Mouse (Mus musculus) embryonic facial prominence, embryonic 15.5 days (tissue): ENCODE data around the gene Msi2. TPM values are rescaled to one million over a fixed set of nuclear protein-coding genes. Genes with fewer than 3 reads are reported as not detected.

Experiments
- ATAC-seq: fragments of 200-750 bp; cut with Nextera tagmentation; 2 replicates; pipeline ENCODE4 v1.8.0; 2017; ENCODE audit warnings: low read depth, moderate TSS enrichment; ENCODE audit not compliant: insufficient number of reproducible peaks, low FRiP score, low TSS enrichment
- H3K27ac ChIP-seq: fragments of 300-500 bp; sonication (generic); replicated peaks from 2 replicates; pipeline ENCODE4 v1.5.1; 2015; ENCODE audit warnings: mild to moderate bottlenecking, inconsistent platforms
- H3K27me3 ChIP-seq: fragments of 300-500 bp; sonication (generic); 2 replicates; pipeline ENCODE4 v1.6.1; 2015; ENCODE audit warnings: inconsistent platforms
- H3K36me3 ChIP-seq: fragments of 300-500 bp; sonication (generic); 2 replicates; pipeline ENCODE4 v1.6.1; 2015; ENCODE audit warnings: mild to moderate bottlenecking, inconsistent platforms
- H3K4me1 ChIP-seq: fragments of 300-500 bp; sonication (generic); 2 replicates; pipeline ENCODE4 v1.6.1; 2015; ENCODE audit warnings: inconsistent platforms
- H3K4me2 ChIP-seq: fragments of 300-500 bp; sonication (generic); replicated peaks from 2 replicates; pipeline ENCODE4 v1.6.1; 2015; ENCODE audit warnings: mild to moderate bottlenecking, inconsistent platforms
- H3K4me3 ChIP-seq: fragments of 300-500 bp; sonication (generic); replicated peaks from 2 replicates; pipeline ENCODE4 v1.5.1; 2015; ENCODE audit warnings: mild to moderate bottlenecking, inconsistent platforms
- H3K9ac ChIP-seq: fragments of 300-500 bp; sonication (generic); 2 replicates; pipeline ENCODE4 v1.6.1; 2015; ENCODE audit warnings: inconsistent platforms
- H3K9me3 ChIP-seq: fragments of 300-500 bp; sonication (generic); replicated peaks from 2 replicates; pipeline ENCODE4 v1.6.1; 2016; ENCODE audit warnings: inconsistent platforms
- WGBS: fragments of 180-500 bp; shearing (Covaris S2); methylation state at CpG from one replicate; pipeline ENCODE4 v1.1.7; 2015; 5-methylcytosine and 5-hydroxymethylcytosine counted together
- polyA plus RNA-seq: library from polyadenylated mRNA; unstranded; fragments of >200 nt; fragmentation: Nextera tagmentation; extraction: Ambion mirVana; gene quantifications from 2 replicates; pipeline ENCODE4 v1.2.1, GENCODE M21; 2015

Gene Msi2
- polyA plus RNA-seq, 1 experiment from 2014 or later, result 19.7 TPM

DNA sequence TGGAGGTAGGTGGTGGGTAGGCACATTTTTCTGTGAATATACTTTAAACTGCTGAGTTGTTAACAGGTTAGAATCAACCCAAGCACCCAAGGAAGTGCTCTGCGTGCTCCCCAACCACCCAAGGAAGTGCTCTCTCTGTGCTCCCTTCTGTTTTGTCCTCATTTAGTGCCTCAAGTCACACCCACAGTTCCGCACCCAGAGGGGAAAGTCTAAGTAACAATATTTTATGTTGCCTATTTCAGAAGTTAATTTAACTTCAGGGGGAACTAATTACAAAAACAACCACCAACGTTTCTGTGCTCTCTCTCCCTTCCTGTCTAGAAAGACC lies 119.5 kb downstream of the Msi2 start:
- ATAC-seq, result no peak
- peaks cover 43% of the 10 kb centered on the region for H3K4me1 ChIP-seq
- H3K4me2 ChIP-seq, result no peak overlapping the region
- H3K9ac ChIP-seq, result no peak overlapping the region
- H3K27me3 ChIP-seq, result no peaks in the 10 kb centered on the region
- H3K4me3 ChIP-seq, result no peak overlapping the region
- H3K36me3 ChIP-seq, result no peaks in the 10 kb centered on the region
- peak overlapping the region; percentile 2; the same call in 1 of the 2 replicates for H3K27ac ChIP-seq
- H3K9me3 ChIP-seq, result no peaks in the 10 kb centered on the region
- WGBS, result 45% methylated on average over 3 of the region's 3 CpGs

DNA sequence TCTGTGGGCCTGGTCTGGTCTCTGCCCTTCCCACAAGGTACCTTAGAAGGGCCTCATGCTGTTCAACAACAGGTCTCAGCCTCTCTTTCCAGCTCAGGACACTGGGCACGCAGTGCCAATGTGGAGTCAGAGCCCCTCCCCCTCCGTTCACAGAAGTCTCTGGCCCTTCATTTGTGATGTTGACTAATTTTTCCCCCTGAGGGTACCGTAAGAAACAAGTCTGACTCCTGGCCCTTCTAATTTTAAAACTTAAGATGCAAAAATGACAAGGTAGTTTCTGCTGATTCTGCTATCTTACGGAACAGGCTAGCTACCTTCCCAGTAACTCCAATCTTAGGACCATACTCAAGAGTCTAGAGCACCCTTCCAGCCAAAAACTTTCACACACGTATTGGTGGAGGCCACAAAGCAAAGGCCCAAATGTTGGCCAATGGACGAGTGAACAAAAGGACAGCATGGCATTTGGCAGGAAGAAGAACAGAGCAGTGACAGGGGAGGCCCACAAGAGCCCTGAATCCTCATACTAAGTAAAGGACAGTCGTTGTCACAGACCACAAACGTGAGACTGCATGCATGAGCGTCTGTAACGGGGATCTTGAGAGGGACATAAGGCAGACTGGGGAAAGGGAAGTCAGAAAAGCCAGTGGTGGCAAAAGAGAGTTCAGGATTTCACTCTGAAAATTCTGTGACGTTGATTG lies 120.0 kb downstream of the Msi2 start:
- Histone ChIP-seq H3K36me3 (no peaks in the 10 kb centered on the region), H3K27ac (peak overlapping the region; percentile 2; the same call in 1 of the 2 replicates), H3K4me3 (no peak overlapping the region), H3K4me2 (no peak overlapping the region), H3K9me3 (no peaks in the 10 kb centered on the region), H3K9ac (no peak overlapping the region), H3K4me1 (peaks cover 44% of the 10 kb centered on the region), H3K27me3 (no peaks in the 10 kb centered on the region)
- ATAC-seq, result no peak
- 59% methylated on average over 11 of the region's 11 CpGs for WGBS

- no peaks in the 10 kb centered on the region for H3K36me3 ChIP-seq
- no peak overlapping the region for H3K4me3 ChIP-seq
- no peak overlapping the region for H3K4me2 ChIP-seq
- no peaks in the 10 kb centered on the region for H3K27me3 ChIP-seq
- no peaks in the 10 kb centered on the region for H3K9me3 ChIP-seq
- H3K27ac ChIP-seq, result peak overlapping the region; percentile 60
- H3K4me1 ChIP-seq, result peaks cover 52% of the 10 kb centered on the region
- peak; percentile 68; the same call in 1 of the 2 replicates for ATAC-seq
- 54% methylated on average over 4 of the region's 4 CpGs for WGBS
- H3K9ac ChIP-seq, result no peak overlapping the region
Observed at GRCm38 (mm10) chr11:88595616-88596015, 122.7 kb downstream of the Msi2 start.

DNA sequence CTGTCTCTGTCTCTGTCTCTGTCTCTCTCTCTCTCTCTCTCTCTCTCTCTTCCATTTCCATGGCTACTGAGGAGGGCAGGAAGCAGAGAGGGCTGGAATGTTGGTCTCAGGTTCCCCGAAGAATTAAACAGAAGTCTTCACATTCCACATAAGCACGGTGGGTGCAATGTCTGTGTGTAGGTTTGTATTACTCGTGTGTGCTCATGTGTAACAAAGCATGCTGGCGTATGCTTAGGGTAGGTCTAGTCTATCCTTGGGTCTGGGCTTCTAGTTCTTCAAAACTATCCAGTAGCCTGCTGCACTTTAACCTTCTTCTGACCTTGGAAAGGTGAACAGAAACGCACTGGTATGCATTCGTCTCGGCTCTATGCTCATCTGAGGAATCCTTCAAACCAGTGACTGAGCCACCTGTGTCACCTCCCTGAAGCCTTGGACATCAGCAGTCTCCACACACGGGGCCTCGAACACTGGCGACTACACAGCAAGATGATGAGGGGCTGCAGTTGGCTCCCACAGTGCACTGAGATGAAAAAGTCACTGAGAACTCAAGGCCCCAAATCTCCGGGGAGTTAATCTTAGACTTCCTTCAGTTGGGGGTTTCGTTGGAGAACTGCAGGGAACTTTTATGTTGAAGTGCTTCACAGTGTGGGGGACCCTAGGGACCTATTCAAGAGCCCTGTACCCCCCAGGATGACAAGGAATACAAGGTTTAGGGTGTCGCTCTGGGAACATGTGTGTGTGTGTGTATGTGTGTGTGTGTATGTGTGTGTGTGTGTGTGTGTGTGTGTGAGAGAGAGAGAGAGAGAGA lies 123.3 kb downstream of the Msi2 start:
- Histone ChIP-seq H3K9ac (no peak overlapping the region), H3K4me1 (peaks cover 53% of the 10 kb centered on the region), H3K4me2 (no peak overlapping the region), H3K9me3 (no peaks in the 10 kb centered on the region), H3K36me3 (no peaks in the 10 kb centered on the region; the same call in 1 of the 2 replicates), H3K4me3 (no peak overlapping the region), H3K27ac (peak overlapping the region; percentile 60), H3K27me3 (no peaks in the 10 kb centered on the region)
- no peak for ATAC-seq
- WGBS, result 46% methylated on average over 13 of the region's 13 CpGs

GRCm38 (mm10) chr11:88594010-88594409 lies 124.3 kb downstream of the Msi2 start:
- Histone ChIP-seq H3K9me3 (no peaks in the 10 kb centered on the region), H3K4me1 (peaks cover 51% of the 10 kb centered on the region), H3K27ac (peak overlapping the region; percentile 51; the same call in 1 of the 2 replicates), H3K27me3 (no peaks in the 10 kb centered on the region), H3K36me3 (peaks cover 5% of the 10 kb centered on the region; the same call in 1 of the 2 replicates), H3K4me3 (no peak overlapping the region), H3K4me2 (no peak overlapping the region), H3K9ac (no peak overlapping the region)
- no peak for ATAC-seq
- 17% methylated on average over 8 of the region's 8 CpGs for WGBS

DNA sequence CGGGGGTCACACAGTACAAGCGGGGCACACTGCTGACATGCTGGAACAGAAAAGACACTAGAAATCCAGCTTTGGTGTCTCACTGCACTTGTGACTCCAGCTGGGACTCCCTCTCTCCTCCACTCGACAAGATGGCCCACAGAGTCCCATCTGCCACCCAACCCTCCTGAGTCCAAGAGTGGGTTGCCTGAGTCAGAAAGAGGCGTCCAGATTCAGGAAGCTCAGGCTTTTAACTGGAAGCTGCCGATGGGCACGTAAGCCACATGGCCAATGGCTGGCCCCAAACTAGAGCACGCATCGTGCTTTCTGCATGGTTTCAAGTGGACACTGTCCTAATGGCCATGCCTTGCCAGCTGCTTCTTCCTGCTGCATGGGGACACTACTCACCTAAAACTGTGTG lies 126.2 kb downstream of the Msi2 start:
- peaks cover 58% of the 10 kb centered on the region for H3K4me1 ChIP-seq
- no peak for ATAC-seq
- H3K9ac ChIP-seq, result no peak overlapping the region
- peaks cover 5% of the 10 kb centered on the region; the same call in 1 of the 2 replicates for H3K36me3 ChIP-seq
- no peak overlapping the region for H3K27ac ChIP-seq
- H3K4me3 ChIP-seq, result no peak overlapping the region
- no peaks in the 10 kb centered on the region for H3K9me3 ChIP-seq
- WGBS, result 91% methylated on average over 8 of the region's 8 CpGs
- H3K4me2 ChIP-seq, result no peak overlapping the region
- H3K27me3 ChIP-seq, result no peaks in the 10 kb centered on the region

- Histone ChIP-seq H3K27ac (no peak overlapping the region), H3K36me3 (peaks cover 5% of the 10 kb centered on the region; the same call in 1 of the 2 replicates), H3K27me3 (no peaks in the 10 kb centered on the region), H3K4me2 (no peak overlapping the region), H3K4me3 (no peak overlapping the region), H3K9ac (no peak overlapping the region), H3K4me1 (peaks cover 65% of the 10 kb centered on the region), H3K9me3 (no peaks in the 10 kb centered on the region)
- no peak for ATAC-seq
- WGBS, result 62% methylated on average over 5 of the region's 5 CpGs
Observed at GRCm38 (mm10) chr11:88590647-88591046, 127.7 kb downstream of the Msi2 start.

DNA sequence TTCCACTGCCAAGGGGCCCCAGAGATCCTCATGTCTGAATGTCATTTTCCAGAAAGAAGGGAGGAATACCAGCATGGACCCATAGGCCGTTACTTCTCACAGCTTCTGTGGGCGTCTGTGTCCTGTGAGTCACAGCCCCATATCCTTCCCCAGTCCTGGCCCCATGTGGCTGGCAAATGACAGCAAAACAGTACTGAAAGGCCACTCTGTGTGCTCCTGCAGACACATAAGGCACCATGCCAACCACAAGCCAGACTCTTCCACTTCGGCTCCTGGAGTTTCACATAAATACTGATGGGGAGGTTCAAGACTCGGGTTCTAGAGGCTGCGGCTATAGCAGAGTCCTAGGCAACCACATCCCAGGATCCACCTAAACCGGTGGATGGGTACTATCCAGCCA lies 128.7 kb downstream of the Msi2 start:
- ATAC-seq, result no peak
- peaks cover 5% of the 10 kb centered on the region; the same call in 1 of the 2 replicates for H3K36me3 ChIP-seq
- H3K9me3 ChIP-seq, result no peaks in the 10 kb centered on the region
- H3K4me1 ChIP-seq, result peaks cover 66% of the 10 kb centered on the region
- no peak overlapping the region for H3K27ac ChIP-seq
- WGBS, result 70% methylated on average over 6 of the region's 6 CpGs
- H3K27me3 ChIP-seq, result no peaks in the 10 kb centered on the region
- no peak overlapping the region for H3K4me2 ChIP-seq
- no peak overlapping the region for H3K4me3 ChIP-seq
- H3K9ac ChIP-seq, result no peak overlapping the region

DNA sequence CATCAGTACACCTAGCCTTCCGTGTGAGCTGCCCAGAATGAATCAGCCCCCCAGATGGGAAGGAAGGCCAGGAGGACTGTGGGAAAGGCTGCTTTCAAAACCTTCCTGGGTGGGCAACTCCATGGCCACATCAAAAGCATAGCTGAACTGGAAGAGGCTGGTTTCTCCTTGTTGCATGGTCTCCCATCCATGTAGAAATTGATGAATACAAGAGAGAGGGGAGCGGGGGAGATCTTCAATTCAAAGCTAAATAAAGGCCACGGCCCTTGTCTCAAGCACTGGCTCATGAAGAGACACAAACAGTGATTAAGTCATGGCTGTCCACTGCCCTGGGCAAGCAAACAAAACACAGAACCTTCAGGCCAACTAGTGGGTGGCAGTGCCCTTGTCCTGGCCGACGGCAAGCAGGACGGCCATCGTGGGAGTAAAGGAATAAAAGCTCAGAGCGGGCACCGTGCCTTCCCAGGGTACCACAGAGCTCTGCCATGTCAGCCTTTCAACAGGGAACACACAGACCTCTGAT lies 129.6 kb downstream of the Msi2 start:
- no peak overlapping the region for H3K9ac ChIP-seq
- peak overlapping the region; percentile 70 for H3K27ac ChIP-seq
- no peak overlapping the region for H3K4me3 ChIP-seq
- H3K4me2 ChIP-seq, result no peak overlapping the region
- peaks cover 68% of the 10 kb centered on the region for H3K4me1 ChIP-seq
- H3K27me3 ChIP-seq, result no peaks in the 10 kb centered on the region
- H3K9me3 ChIP-seq, result no peaks in the 10 kb centered on the region
- peaks cover 5% of the 10 kb centered on the region; the same call in 1 of the 2 replicates for H3K36me3 ChIP-seq
- 72% methylated on average over 9 of the region's 9 CpGs for WGBS
- ATAC-seq, result no peak

DNA sequence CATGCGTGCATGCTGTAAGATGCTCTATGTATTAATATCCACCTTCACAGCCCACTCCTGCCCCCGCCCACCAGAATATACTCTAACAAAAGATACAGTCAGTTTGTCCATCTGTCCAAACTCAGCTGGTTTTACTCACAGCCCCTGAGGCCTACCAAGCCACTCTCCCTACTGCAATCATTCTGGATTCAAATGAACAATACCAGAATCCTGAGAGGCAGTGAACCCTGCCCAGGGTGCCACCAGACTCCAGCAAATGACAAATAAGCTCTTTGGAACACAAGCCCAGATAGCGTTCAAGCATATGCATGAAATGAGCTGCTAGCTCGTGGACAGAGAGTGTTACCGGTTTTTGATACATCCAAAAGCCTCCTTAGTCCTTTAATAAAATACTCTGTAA lies 130.6 kb downstream of the Msi2 start:
- Histone ChIP-seq H3K4me2 (no peak overlapping the region), H3K9ac (no peak overlapping the region), H3K36me3 (peaks cover 5% of the 10 kb centered on the region; the same call in 1 of the 2 replicates), H3K4me1 (peaks cover 74% of the 10 kb centered on the region), H3K4me3 (no peak overlapping the region), H3K27ac (peak overlapping the region; percentile 31), H3K9me3 (no peaks in the 10 kb centered on the region), H3K27me3 (no peaks in the 10 kb centered on the region)
- WGBS, result 68% methylated on average over 5 of the region's 5 CpGs
- ATAC-seq, result no peak

- peak overlapping the region; percentile 39; the same call in 1 of the 2 replicates for H3K27ac ChIP-seq
- no peaks in the 10 kb centered on the region for H3K27me3 ChIP-seq
- ATAC-seq, result no peak
- no peak overlapping the region for H3K4me3 ChIP-seq
- 74% methylated on average over 2 of the region's 2 CpGs for WGBS
- peaks cover 5% of the 10 kb centered on the region; the same call in 1 of the 2 replicates for H3K36me3 ChIP-seq
- H3K4me2 ChIP-seq, result no peak overlapping the region
- H3K9ac ChIP-seq, result no peak overlapping the region
- no peaks in the 10 kb centered on the region for H3K9me3 ChIP-seq
- H3K4me1 ChIP-seq, result peaks cover 88% of the 10 kb centered on the region
Observed at GRCm38 (mm10) chr11:88585880-88586279, 132.4 kb downstream of the Msi2 start.
